Mouse (Mus musculus) midbrain, embryonic 15.5 days (tissue): ENCODE results near the gene Palm3. TPM values are rescaled to one million over a fixed set of nuclear protein-coding genes. Genes with fewer than 3 reads are reported as not detected.

Experiments
- ATAC-seq: fragments of 200-750 bp; cut with Nextera tagmentation; replicated peaks from 2 replicates; pipeline ENCODE4 v1.8.0; 2017; ENCODE audit warnings: moderate TSS enrichment
- H3K27ac ChIP-seq: fragments of 300-500 bp; sonication (generic); 2 replicates; pipeline ENCODE4 v1.5.1; 2015; ENCODE audit warnings: mild to moderate bottlenecking, inconsistent platforms
- H3K27me3 ChIP-seq: fragments of 300-500 bp; sonication (generic); replicated peaks from 2 replicates; pipeline ENCODE4 v1.6.1; 2015; ENCODE audit warnings: inconsistent platforms
- H3K36me3 ChIP-seq: fragments of 300-500 bp; sonication (generic); replicated peaks from 2 replicates; pipeline ENCODE4 v1.6.1; 2015; ENCODE audit warnings: inconsistent platforms
- H3K4me1 ChIP-seq: fragments of 300-500 bp; sonication (generic); 2 replicates; pipeline ENCODE4 v1.6.1; 2015; ENCODE audit warnings: inconsistent platforms
- H3K4me2 ChIP-seq: fragments of 300-500 bp; sonication (generic); 2 replicates; pipeline ENCODE4 v1.6.1; 2015; ENCODE audit warnings: inconsistent platforms, mild to moderate bottlenecking, moderate library complexity
- H3K4me3 ChIP-seq: fragments of 300-500 bp; sonication (generic); 2 replicates; pipeline ENCODE4 v1.5.1; 2015; ENCODE audit warnings: mild to moderate bottlenecking, inconsistent platforms
- H3K9ac ChIP-seq: fragments of 300-500 bp; sonication (generic); 2 replicates; pipeline ENCODE4 v1.6.1; 2015; ENCODE audit warnings: mild to moderate bottlenecking, inconsistent platforms
- H3K9me3 ChIP-seq: fragments of 300-500 bp; sonication (generic); 2 replicates; pipeline ENCODE4 v1.6.1; 2016; ENCODE audit warnings: inconsistent platforms
- WGBS: fragments of 180-500 bp; shearing (Covaris S2); methylation state at CpG from one replicate; pipeline ENCODE4 v1.1.7; 2015; ENCODE audit warnings: mixed read lengths; 5-methylcytosine and 5-hydroxymethylcytosine counted together
- polyA plus RNA-seq: library from polyadenylated mRNA; unstranded; fragments of >200 nt; fragmentation: Nextera tagmentation; extraction: Ambion mirVana; gene quantifications from 2 replicates; pipeline ENCODE4 v1.2.1, GENCODE M21; 2015

Gene Palm3
- polyA plus RNA-seq, 1 experiment from 2014 or later, result 2.6 TPM

- no peak within 1 kb of the TSS for H3K27ac ChIP-seq
- ATAC-seq, result peak; percentile 48
- WGBS, result under 1% methylated on average over 45 of the region's 45 CpGs
- peaks cover 35% of the 10 kb centered on the region for H3K27me3 ChIP-seq
- H3K4me2 ChIP-seq, result peak within 1 kb of the TSS; percentile 98
- H3K4me3 ChIP-seq, result peak within 1 kb of the TSS; percentile 54
- peak within 1 kb of the TSS; percentile 57 for H3K9ac ChIP-seq
- no peaks in the 10 kb centered on the region for H3K9me3 ChIP-seq
- no peaks in the 10 kb centered on the region for H3K36me3 ChIP-seq
- peaks cover 28% of the 10 kb centered on the region for H3K4me1 ChIP-seq
Measured at GRCm38 (mm10) chr8:84011705-84012498, 9.4 kb upstream of the Palm3 start, which contains the start of gene 2210011C24Rik. 2210011C24Rik (minus strand) TSS chr8:84012171.

- peaks cover 28% of the 10 kb centered on the region for H3K4me1 ChIP-seq
- H3K9me3 ChIP-seq, result no peaks in the 10 kb centered on the region
- no peak; the same call in 1 of the 2 replicates for ATAC-seq
- H3K36me3 ChIP-seq, result no peaks in the 10 kb centered on the region
- WGBS, result 3% methylated on average over 35 of the region's 35 CpGs
- peaks cover 35% of the 10 kb centered on the region for H3K27me3 ChIP-seq
- no peak overlapping the region for H3K27ac ChIP-seq
- no peak overlapping the region for H3K9ac ChIP-seq
- H3K4me2 ChIP-seq, result peak overlapping the region; percentile 98
- peak overlapping the region; percentile 54 for H3K4me3 ChIP-seq
Measured at GRCm38 (mm10) chr8:84012499-84013165, 8.6 kb upstream of the Palm3 start.

GRCm38 (mm10) chr8:84015833-84016232 is 5.4 kb upstream of the Palm3 start:
- H3K36me3 ChIP-seq, result no peaks in the 10 kb centered on the region
- WGBS, result 93% methylated on average over 5 of the region's 5 CpGs
- no peak overlapping the region for H3K4me2 ChIP-seq
- ATAC-seq, result no peak
- no peak overlapping the region for H3K9ac ChIP-seq
- H3K9me3 ChIP-seq, result no peaks in the 10 kb centered on the region
- H3K4me3 ChIP-seq, result no peak overlapping the region
- peaks cover 19% of the 10 kb centered on the region for H3K4me1 ChIP-seq
- H3K27me3 ChIP-seq, result peaks cover 30% of the 10 kb centered on the region
- no peak overlapping the region for H3K27ac ChIP-seq

- 87% methylated on average over 9 of the region's 9 CpGs for WGBS
- H3K4me1 ChIP-seq, result peaks cover 4% of the 10 kb centered on the region; the same call in 1 of the 2 replicates
- no peak overlapping the region for H3K9ac ChIP-seq
- H3K36me3 ChIP-seq, result no peaks in the 10 kb centered on the region
- H3K4me3 ChIP-seq, result no peak overlapping the region
- no peaks in the 10 kb centered on the region for H3K9me3 ChIP-seq
- no peak overlapping the region for H3K4me2 ChIP-seq
- ATAC-seq, result no peak
- H3K27me3 ChIP-seq, result peaks cover 21% of the 10 kb centered on the region
- no peak overlapping the region for H3K27ac ChIP-seq
Measured at GRCm38 (mm10) chr8:84019738-84020137, 1.5 kb upstream of the Palm3 start.

DNA sequence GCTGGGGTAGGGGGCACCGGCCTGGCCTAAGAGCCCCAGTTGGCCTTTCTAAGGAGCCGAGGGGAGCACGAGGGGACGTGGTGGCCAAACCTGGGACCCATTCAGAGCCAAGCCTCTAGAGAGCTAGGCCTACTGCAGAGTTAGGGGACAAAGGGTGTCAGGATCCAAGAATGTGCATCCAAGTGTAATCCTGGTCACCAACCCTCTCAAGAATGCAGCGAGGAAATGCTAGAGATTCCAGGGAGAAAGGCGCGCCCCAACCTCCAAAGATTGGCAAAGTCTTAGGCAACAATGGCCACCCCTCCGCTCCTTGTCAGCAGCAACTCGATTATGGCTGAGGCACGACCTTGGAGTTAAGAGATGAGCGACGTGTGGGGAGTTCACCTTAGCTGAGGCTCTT is 298 bp downstream of the Palm3 start:
- H3K27ac ChIP-seq, result no peak overlapping the region
- no peak for ATAC-seq
- WGBS, result 36% methylated on average over 12 of the region's 12 CpGs
- H3K4me2 ChIP-seq, result no peak overlapping the region
- no peaks in the 10 kb centered on the region for H3K9me3 ChIP-seq
- peaks cover 29% of the 10 kb centered on the region for H3K27me3 ChIP-seq
- H3K36me3 ChIP-seq, result no peaks in the 10 kb centered on the region
- H3K4me1 ChIP-seq, result peaks cover 12% of the 10 kb centered on the region; the same call in 1 of the 2 replicates
- no peak overlapping the region for H3K9ac ChIP-seq
- no peak overlapping the region for H3K4me3 ChIP-seq

DNA sequence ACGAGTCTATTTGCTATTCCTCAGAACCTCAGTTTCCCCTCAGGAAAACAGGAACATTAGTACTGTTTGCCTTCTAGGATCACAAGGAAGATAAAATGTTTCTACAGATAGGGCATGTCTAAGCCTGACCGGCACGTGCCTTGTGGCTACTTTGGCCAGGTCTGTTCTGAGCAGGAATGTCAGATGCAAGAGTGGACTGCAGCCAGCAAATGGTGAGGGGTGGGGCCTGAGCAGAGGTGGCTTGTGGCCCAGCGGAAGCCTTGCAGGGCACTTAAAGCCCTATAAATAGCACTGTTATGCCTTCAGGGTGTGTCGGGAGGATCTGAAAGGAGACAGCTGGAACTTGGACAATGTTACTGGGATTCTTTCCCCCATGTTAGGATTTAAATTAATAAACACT is 1.8 kb downstream of the Palm3 start:
- no peaks in the 10 kb centered on the region for H3K9me3 ChIP-seq
- no peak overlapping the region for H3K27ac ChIP-seq
- H3K4me2 ChIP-seq, result no peak overlapping the region
- H3K27me3 ChIP-seq, result peaks cover 39% of the 10 kb centered on the region
- H3K4me1 ChIP-seq, result peaks cover 12% of the 10 kb centered on the region; the same call in 1 of the 2 replicates
- H3K4me3 ChIP-seq, result no peak overlapping the region
- ATAC-seq, result no peak
- no peaks in the 10 kb centered on the region for H3K36me3 ChIP-seq
- 58% methylated on average over 5 of the region's 5 CpGs for WGBS
- no peak overlapping the region for H3K9ac ChIP-seq

GRCm38 (mm10) chr8:84023631-84024030 is 2.4 kb downstream of the Palm3 start:
- Histone ChIP-seq H3K4me3 (no peak overlapping the region), H3K36me3 (no peaks in the 10 kb centered on the region), H3K27me3 (peaks cover 39% of the 10 kb centered on the region), H3K9me3 (no peaks in the 10 kb centered on the region), H3K4me2 (no peak overlapping the region), H3K27ac (no peak overlapping the region), H3K9ac (no peak overlapping the region), H3K4me1 (peaks cover 12% of the 10 kb centered on the region; the same call in 1 of the 2 replicates)
- no peak for ATAC-seq
- WGBS, result 82% methylated on average over 1 of the region's 1 CpGs

DNA sequence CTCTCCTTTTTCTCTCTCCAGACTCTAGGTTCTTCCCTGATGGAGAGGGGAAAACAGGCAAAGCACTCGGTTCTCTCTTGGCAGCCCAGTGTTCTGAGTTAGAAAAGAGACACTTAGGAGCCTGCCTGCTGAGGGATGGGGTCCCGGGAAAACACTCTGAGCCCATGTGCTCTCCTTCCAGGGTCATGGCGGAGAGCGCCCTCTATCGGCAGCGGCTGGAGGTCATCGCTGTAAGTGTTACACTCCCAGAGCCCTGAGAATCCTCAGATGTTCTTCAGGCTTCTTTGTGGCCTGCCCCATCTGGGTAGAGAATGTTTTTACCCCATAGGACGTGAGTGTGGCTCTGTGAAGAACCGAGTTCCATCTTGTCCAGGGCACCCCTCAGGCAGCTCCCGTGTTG is 2.9 kb downstream of the Palm3 start:
- peaks cover 12% of the 10 kb centered on the region; the same call in 1 of the 2 replicates for H3K4me1 ChIP-seq
- no peak overlapping the region for H3K9ac ChIP-seq
- H3K9me3 ChIP-seq, result no peaks in the 10 kb centered on the region
- no peaks in the 10 kb centered on the region for H3K36me3 ChIP-seq
- no peak overlapping the region for H3K4me2 ChIP-seq
- peaks cover 39% of the 10 kb centered on the region for H3K27me3 ChIP-seq
- ATAC-seq, result no peak
- WGBS, result 13% methylated on average over 10 of the region's 10 CpGs
- no peak overlapping the region for H3K27ac ChIP-seq
- H3K4me3 ChIP-seq, result no peak overlapping the region

DNA sequence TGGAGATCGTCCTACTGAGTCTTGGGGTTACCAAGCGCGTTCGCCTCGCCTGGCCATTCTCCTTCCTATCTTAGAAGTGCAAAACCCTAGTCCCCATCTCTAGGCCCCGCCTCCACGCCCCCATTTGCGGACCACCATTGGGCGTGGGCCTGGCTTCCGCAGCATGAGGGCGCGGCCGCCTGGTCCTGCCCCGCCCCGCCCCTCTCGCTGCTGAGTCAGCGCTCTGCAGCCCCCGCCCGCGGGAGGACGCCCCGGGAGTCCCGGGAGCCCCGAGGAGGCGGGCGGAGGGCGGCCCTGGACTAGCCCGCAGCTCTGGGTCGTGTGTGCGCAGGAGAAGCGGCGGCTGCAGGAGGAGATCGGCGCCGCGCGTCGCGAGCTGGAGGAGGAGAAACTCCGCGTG is 4.6 kb downstream of the Palm3 start:
- H3K4me2 ChIP-seq, result peak overlapping the region; percentile 96
- peak overlapping the region; percentile 52 for H3K4me3 ChIP-seq
- no peak overlapping the region for H3K27ac ChIP-seq
- H3K9me3 ChIP-seq, result no peaks in the 10 kb centered on the region
- H3K4me1 ChIP-seq, result peaks cover 12% of the 10 kb centered on the region; the same call in 1 of the 2 replicates
- H3K36me3 ChIP-seq, result no peaks in the 10 kb centered on the region
- under 1% methylated on average over 41 of the region's 41 CpGs for WGBS
- peaks cover 35% of the 10 kb centered on the region for H3K27me3 ChIP-seq
- ATAC-seq, result peak; percentile 71
- peak overlapping the region; percentile 40 for H3K9ac ChIP-seq

GRCm38 (mm10) chr8:84027449-84027848 is 6.2 kb downstream of the Palm3 start:
- Histone ChIP-seq H3K4me1 (peaks cover 8% of the 10 kb centered on the region; the same call in 1 of the 2 replicates), H3K9me3 (no peaks in the 10 kb centered on the region), H3K4me3 (no peak overlapping the region), H3K4me2 (no peak overlapping the region), H3K27ac (no peak overlapping the region), H3K36me3 (no peaks in the 10 kb centered on the region), H3K27me3 (peaks cover 26% of the 10 kb centered on the region), H3K9ac (no peak overlapping the region)
- 15% methylated on average over 10 of the region's 10 CpGs for WGBS
- no peak for ATAC-seq

DNA sequence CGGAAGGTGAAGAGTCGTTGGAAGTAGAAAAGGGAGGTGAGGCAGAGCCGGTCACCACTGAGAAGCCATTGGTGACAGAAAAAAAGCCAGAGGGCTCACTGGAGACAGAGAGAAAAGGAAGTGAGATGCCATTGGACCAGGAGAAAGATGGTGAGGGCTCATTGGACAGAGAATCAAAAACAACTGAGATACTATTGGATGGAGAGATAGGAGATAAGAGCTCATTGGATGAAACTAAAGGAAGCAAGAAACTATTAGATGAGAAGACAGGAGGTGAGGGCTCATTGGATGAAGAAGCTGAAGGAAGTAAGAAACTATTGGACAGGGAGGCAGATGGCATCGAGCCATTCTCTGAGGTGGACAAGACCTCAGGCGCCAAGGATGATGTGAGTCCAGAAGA is 8.0 kb downstream of the Palm3 start:
- 93% methylated on average over 5 of the region's 5 CpGs for WGBS
- Histone ChIP-seq H3K4me3 (no peak overlapping the region), H3K4me1 (peaks cover 8% of the 10 kb centered on the region; the same call in 1 of the 2 replicates), H3K36me3 (no peaks in the 10 kb centered on the region), H3K9ac (no peak overlapping the region), H3K4me2 (no peak overlapping the region), H3K9me3 (no peaks in the 10 kb centered on the region), H3K27ac (no peak overlapping the region), H3K27me3 (peaks cover 19% of the 10 kb centered on the region)
- no peak for ATAC-seq

DNA sequence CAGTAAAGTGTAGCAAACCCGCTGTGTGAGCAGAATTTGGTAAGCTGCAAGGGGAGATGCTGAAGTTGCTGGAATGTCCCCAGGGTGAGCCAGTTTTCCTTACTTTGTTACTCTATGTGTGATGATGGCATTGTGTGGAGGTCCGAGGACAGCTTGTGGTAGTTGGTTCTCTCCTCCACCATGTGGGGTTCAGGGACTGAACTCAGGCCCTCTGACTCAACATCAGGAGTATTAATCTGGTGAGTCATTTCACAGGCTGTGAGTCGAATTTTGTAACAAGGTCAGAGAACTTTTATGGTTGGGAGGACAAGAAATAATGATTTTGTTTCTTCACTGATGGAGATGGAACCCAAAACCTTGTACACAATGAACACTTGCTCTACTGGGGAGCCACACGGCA is 11.5 kb downstream of the Palm3 start:
- H3K9me3 ChIP-seq, result no peaks in the 10 kb centered on the region
- H3K9ac ChIP-seq, result no peak overlapping the region
- ATAC-seq, result no peak
- 76% methylated on average over 4 of the region's 4 CpGs for WGBS
- H3K27ac ChIP-seq, result no peak overlapping the region
- H3K4me2 ChIP-seq, result no peak overlapping the region
- no peaks in the 10 kb centered on the region for H3K4me1 ChIP-seq
- no peak overlapping the region for H3K4me3 ChIP-seq
- no peaks in the 10 kb centered on the region for H3K36me3 ChIP-seq
- no peaks in the 10 kb centered on the region for H3K27me3 ChIP-seq
